Mouse (Mus musculus): ENCODE results near the gene Fam168b. TPM values are rescaled to one million over a fixed set of nuclear protein-coding genes. Genes with fewer than 3 reads are reported as not detected.
A peak's percentile ranks its signal among the peaks of the same experiment; 100 is the strongest.

The Fam168b gene
- polyA plus RNA-seq, 1 experiment from 2014 or later = 115 TPM

GRCm38 (mm10) chr1:34847070-34847469, 4.2 kb upstream of the Fam168b start:
- H3K9me3 ChIP-seq (replicated peaks) = no peaks in the 10 kb centered on the region
- WGBS = 85% methylated on average over 3 of the region's 3 CpGs
- no peaks in the 10 kb centered on the region; the same call in 1 of the 2 replicates for H3K27me3 ChIP-seq (ENCODE audit: low read depth, poor library complexity, severe bottlenecking)
- H3K4me1 ChIP-seq = peaks cover 28% of the 10 kb centered on the region
- no peak overlapping the region for H3K4me3 ChIP-seq
- no peak overlapping the region for H3K27ac ChIP-seq (replicated peaks)
- no peaks in the 10 kb centered on the region for H3K36me3 ChIP-seq
- no peak for DNase-seq (ENCODE audit: low spot score)

- Histone ChIP-seq H3K27me3 (ENCODE audit: low read depth, poor library complexity, severe bottlenecking) (no peaks in the 10 kb centered on the region), H3K4me1 (peaks cover 41% of the 10 kb centered on the region), H3K9me3 (replicated peaks) (no peaks in the 10 kb centered on the region), H3K27ac (replicated peaks) (peak overlapping the region; percentile 97), H3K4me3 (peak overlapping the region; percentile 79), H3K36me3 (peaks cover 9% of the 10 kb centered on the region)
- peak; percentile 78 for DNase-seq (ENCODE audit: low spot score)
- WGBS = 1% methylated on average over 48 of the region's 51 CpGs
These were observed 440 bp downstream of the Fam168b start for GRCm38 (mm10) chr1:34842389-34842861.

- Histone ChIP-seq H3K4me1 (peaks cover 41% of the 10 kb centered on the region), H3K4me3 (peak overlapping the region; percentile 79), H3K27ac (replicated peaks) (peak overlapping the region; percentile 97), H3K27me3 (ENCODE audit: low read depth, poor library complexity, severe bottlenecking) (no peaks in the 10 kb centered on the region), H3K9me3 (replicated peaks) (no peaks in the 10 kb centered on the region), H3K36me3 (peaks cover 14% of the 10 kb centered on the region)
- WGBS = 3% methylated on average over 12 of the region's 12 CpGs
- no peak for DNase-seq (ENCODE audit: low spot score)
These were observed 1.0 kb downstream of the Fam168b start for GRCm38 (mm10) chr1:34841709-34842388.

- Histone ChIP-seq H3K4me1 (peaks cover 42% of the 10 kb centered on the region), H3K27ac (replicated peaks) (no peak overlapping the region), H3K9me3 (replicated peaks) (no peaks in the 10 kb centered on the region), H3K4me3 (0 out of 2 replicates have a peak overlapping the region, but pooled peaks have one; percentile 14), H3K36me3 (peaks cover 40% of the 10 kb centered on the region), H3K27me3 (ENCODE audit: low read depth, poor library complexity, severe bottlenecking) (no peaks in the 10 kb centered on the region)
- no peak for DNase-seq (ENCODE audit: low spot score)
- 82% methylated on average over 12 of the region's 12 CpGs for WGBS
These were observed 3.6 kb downstream of the Fam168b start for GRCm38 (mm10) chr1:34839241-34839640.

- Histone ChIP-seq H3K27me3 (ENCODE audit: low read depth, poor library complexity, severe bottlenecking) (no peaks in the 10 kb centered on the region), H3K4me3 (no peak overlapping the region), H3K4me1 (peaks cover 38% of the 10 kb centered on the region), H3K9me3 (replicated peaks) (no peaks in the 10 kb centered on the region), H3K36me3 (peaks cover 52% of the 10 kb centered on the region), H3K27ac (replicated peaks) (no peak overlapping the region)
- WGBS = 67% methylated on average over 6 of the region's 6 CpGs
- no peak for DNase-seq (ENCODE audit: low spot score)
These were observed 4.7 kb downstream of the Fam168b start for GRCm38 (mm10) chr1:34837951-34838689.

GRCm38 (mm10) chr1:34834904-34835303, 8.0 kb downstream of the Fam168b start:
- Histone ChIP-seq H3K27me3 (ENCODE audit: low read depth, poor library complexity, severe bottlenecking) (no peaks in the 10 kb centered on the region), H3K27ac (replicated peaks) (no peak overlapping the region), H3K4me1 (peaks cover 20% of the 10 kb centered on the region), H3K36me3 (peaks cover 82% of the 10 kb centered on the region), H3K9me3 (replicated peaks) (no peaks in the 10 kb centered on the region), H3K4me3 (no peak overlapping the region)
- WGBS = 87% methylated on average over 2 of the region's 2 CpGs
- DNase-seq (ENCODE audit: low spot score) = no peak

GRCm38 (mm10) chr1:34831381-34831780, 11.5 kb downstream of the Fam168b start:
- H3K4me3 ChIP-seq = no peak overlapping the region
- DNase-seq (ENCODE audit: low spot score) = no peak
- H3K27ac ChIP-seq (replicated peaks) = no peak overlapping the region
- H3K27me3 ChIP-seq (ENCODE audit: low read depth, poor library complexity, severe bottlenecking) = no peaks in the 10 kb centered on the region
- no peaks in the 10 kb centered on the region for H3K9me3 ChIP-seq (replicated peaks)
- peaks cover 98% of the 10 kb centered on the region for H3K36me3 ChIP-seq
- WGBS = 84% methylated on average over 1 of the region's 1 CpGs
- H3K4me1 ChIP-seq = peaks cover 2% of the 10 kb centered on the region; the same call in 1 of the 2 replicates

- 79% methylated on average over 2 of the region's 2 CpGs for WGBS
- Histone ChIP-seq H3K27ac (replicated peaks) (no peak overlapping the region), H3K4me3 (no peak overlapping the region), H3K27me3 (ENCODE audit: low read depth, poor library complexity, severe bottlenecking) (no peaks in the 10 kb centered on the region), H3K9me3 (replicated peaks) (no peaks in the 10 kb centered on the region), H3K36me3 (peaks cover 98% of the 10 kb centered on the region), H3K4me1 (peaks cover 2% of the 10 kb centered on the region; the same call in 1 of the 2 replicates)
- no peak for DNase-seq (ENCODE audit: low spot score)
These were observed 11.9 kb downstream of the Fam168b start for GRCm38 (mm10) chr1:34830934-34831333.

- Histone ChIP-seq H3K27me3 (ENCODE audit: low read depth, poor library complexity, severe bottlenecking) (no peaks in the 10 kb centered on the region), H3K27ac (replicated peaks) (no peak overlapping the region), H3K4me3 (no peak overlapping the region), H3K4me1 (no peaks in the 10 kb centered on the region), H3K9me3 (replicated peaks) (no peaks in the 10 kb centered on the region), H3K36me3 (peaks cover 98% of the 10 kb centered on the region)
- 93% methylated on average over 5 of the region's 5 CpGs for WGBS
- no peak for DNase-seq (ENCODE audit: low spot score)
These were observed 14.2 kb downstream of the Fam168b start for GRCm38 (mm10) chr1:34828528-34829294.

- H3K4me1 ChIP-seq = no peaks in the 10 kb centered on the region
- DNase-seq (ENCODE audit: low spot score) = no peak
- 87% methylated on average over 7 of the region's 7 CpGs for WGBS
- no peak overlapping the region for H3K4me3 ChIP-seq
- H3K9me3 ChIP-seq (replicated peaks) = no peaks in the 10 kb centered on the region
- peaks cover 98% of the 10 kb centered on the region for H3K36me3 ChIP-seq
- H3K27me3 ChIP-seq (ENCODE audit: low read depth, poor library complexity, severe bottlenecking) = no peaks in the 10 kb centered on the region
- no peak overlapping the region for H3K27ac ChIP-seq (replicated peaks)
These were observed 15.0 kb downstream of the Fam168b start for GRCm38 (mm10) chr1:34827900-34828299.

- H3K27ac ChIP-seq (replicated peaks) = no peak overlapping the region
- H3K4me3 ChIP-seq = no peak overlapping the region
- 94% methylated on average over 9 of the region's 9 CpGs for WGBS
- H3K4me1 ChIP-seq = no peaks in the 10 kb centered on the region
- no peak for DNase-seq (ENCODE audit: low spot score)
- H3K9me3 ChIP-seq (replicated peaks) = no peaks in the 10 kb centered on the region
- H3K36me3 ChIP-seq = peaks cover 99% of the 10 kb centered on the region
- H3K27me3 ChIP-seq (ENCODE audit: low read depth, poor library complexity, severe bottlenecking) = no peaks in the 10 kb centered on the region
These were observed 17.0 kb downstream of the Fam168b start for GRCm38 (mm10) chr1:34825909-34826308.

GRCm38 (mm10) chr1:34824208-34824607, 18.7 kb downstream of the Fam168b start:
- no peaks in the 10 kb centered on the region for H3K4me1 ChIP-seq
- H3K36me3 ChIP-seq = peaks cover 98% of the 10 kb centered on the region
- WGBS = 89% methylated on average over 8 of the region's 8 CpGs
- H3K9me3 ChIP-seq (replicated peaks) = no peaks in the 10 kb centered on the region
- no peaks in the 10 kb centered on the region for H3K27me3 ChIP-seq (ENCODE audit: low read depth, poor library complexity, severe bottlenecking)
- DNase-seq (ENCODE audit: low spot score) = no peak
- H3K27ac ChIP-seq (replicated peaks) = no peak overlapping the region
- no peak overlapping the region for H3K4me3 ChIP-seq

Measured in midbrain, embryonic 10.5 days (tissue).